Mouse (Mus musculus) c-Kit-positive CD71-positive TER-119-negative erythroid progenitor cells, embryonic 14.5 days (primary cell): ENCODE data around the gene Hist1h2bp.
"Not testable (repeated sequence)": the region's sequence is repeated elsewhere in the genome, so short reads cannot be mapped to it uniquely, and the experiment has no call there.

ENCODE experiments used
- DNase-seq: peaks from one replicate; pipeline ENCODE4 v3.0.0-alpha.2; 2013; ENCODE audit warnings: low read depth

Hist1h2bp gene

GRCm38 (mm10) chr13:21783734-21784161, 3.5 kb upstream of the Hist1h2bp start:
- peak; percentile 61 for DNase-seq

DNA sequence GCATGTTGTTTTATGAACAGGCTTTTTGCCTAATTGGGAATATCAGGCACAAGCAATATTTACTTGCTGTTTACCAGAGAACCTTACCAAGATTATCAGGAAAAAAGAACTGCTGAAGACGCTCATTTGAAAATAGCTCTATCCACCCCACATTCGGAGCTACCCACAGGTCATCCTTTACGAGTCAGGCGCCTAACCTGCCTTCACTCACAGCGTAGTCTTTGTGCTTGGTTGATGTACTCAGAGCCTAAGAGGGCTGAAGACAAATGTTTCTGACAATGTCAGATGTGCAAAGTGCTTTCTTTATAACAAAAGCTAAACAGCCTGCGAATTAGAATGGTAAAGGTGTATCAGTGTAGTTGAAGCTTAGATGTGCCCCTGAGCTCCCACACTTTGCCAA, 3.0 kb upstream of the Hist1h2bp start:
- no peak for DNase-seq

GRCm38 (mm10) chr13:21786189-21786898, 917 bp upstream of the Hist1h2bp start:
- DNase-seq = peak; percentile 56

- DNase-seq = no peak
Observed at GRCm38 (mm10) chr13:21787760-21788593, 716 bp downstream of the Hist1h2bp start.

DNA sequence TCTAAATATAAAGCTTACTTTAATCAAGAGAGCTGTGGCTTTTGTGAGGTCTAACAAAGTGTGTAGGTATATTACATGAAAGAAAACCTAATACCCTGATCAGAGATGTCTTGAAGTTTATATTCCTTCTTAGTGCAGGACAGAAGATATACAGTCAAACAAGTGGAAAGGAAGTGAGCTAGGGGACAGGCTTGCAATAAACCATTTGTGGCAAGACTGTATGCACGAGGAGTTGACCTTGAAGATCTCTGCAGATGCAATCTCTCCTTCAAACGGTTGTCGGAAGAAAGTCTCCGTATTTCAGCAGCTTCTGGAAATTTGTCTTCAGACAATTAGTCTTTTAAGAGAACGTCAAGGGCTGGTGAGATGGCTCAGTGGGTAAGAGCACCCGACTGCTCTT, 2.7 kb downstream of the Hist1h2bp start:
- DNase-seq = no peak

DNA sequence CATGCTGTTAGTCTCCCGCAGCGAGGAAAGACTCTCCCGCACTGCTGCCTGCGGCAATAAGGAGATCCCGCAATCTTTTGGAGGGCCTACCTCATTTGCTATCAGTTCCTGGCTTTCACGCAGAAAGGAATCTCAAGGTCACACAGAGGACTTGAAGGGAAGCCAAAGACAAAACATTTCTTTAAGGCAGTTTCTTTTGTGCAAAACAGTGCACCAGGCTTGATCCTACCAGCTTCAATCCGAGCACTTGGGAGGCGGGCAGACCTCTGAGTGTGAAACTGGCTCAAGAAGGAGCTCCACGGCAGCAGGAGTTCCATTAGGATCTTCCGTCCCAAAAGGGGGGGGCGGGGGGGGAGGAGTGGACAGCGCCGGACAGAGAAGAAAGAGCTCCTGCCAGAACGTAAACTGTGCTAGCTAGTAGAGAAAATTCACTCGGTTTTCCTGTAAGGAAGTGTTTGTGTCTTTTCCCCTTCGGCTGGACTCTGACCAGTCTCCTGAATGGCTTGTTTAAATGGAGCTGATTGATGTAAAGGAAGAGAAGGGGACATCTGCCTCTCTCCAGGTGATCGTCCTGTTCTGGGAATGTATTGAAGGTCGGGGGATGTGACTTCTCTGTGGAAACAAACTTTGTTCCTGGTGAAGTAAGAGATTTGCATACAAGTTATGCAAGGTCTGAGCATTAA, 3.5 kb downstream of the Hist1h2bp start:
- no peak for DNase-seq

- DNase-seq = no peak
Observed at GRCm38 (mm10) chr13:21795584-21795983, 8.3 kb downstream of the Hist1h2bp start.

DNA sequence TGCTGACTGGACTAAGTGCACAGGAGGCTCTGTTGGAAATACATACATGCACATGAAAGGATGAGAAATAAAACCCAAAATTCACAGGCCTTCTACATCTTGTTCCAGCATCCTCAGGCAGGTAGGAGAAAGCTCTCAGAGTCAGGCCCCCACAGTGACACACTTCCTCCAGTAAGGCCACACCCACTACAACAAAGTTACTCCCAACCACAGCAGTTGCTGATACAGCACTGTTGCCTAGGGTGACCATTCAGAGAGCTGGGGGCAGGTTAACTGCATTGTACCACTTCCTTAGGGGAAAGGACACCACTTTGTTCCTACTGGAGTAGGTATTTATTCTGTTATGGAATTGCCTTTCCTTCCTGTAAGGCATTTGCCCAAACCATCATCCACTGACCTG, 9.9 kb downstream of the Hist1h2bp start:
- not testable (repeated sequence) for DNase-seq

DNA sequence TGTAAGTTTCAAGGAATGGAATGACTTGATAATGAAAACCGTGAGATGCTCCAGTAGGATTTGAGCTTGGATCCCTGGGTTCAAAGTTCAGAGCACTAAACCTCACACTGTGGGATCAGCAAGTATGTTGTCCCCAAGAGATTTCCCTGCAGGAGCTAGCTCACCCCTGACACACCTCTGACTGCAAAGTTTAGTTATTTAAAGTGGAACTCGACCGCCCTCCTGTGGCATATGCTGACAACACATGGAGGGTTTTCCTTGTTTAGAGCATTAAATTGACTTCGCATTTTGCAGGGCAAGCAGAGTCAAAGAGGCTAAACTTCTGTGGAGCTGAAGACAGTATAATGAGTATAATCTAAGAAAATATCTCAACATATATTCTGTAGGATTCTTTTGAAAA, 15.8 kb downstream of the Hist1h2bp start:
- not testable (repeated sequence) for DNase-seq

DNA sequence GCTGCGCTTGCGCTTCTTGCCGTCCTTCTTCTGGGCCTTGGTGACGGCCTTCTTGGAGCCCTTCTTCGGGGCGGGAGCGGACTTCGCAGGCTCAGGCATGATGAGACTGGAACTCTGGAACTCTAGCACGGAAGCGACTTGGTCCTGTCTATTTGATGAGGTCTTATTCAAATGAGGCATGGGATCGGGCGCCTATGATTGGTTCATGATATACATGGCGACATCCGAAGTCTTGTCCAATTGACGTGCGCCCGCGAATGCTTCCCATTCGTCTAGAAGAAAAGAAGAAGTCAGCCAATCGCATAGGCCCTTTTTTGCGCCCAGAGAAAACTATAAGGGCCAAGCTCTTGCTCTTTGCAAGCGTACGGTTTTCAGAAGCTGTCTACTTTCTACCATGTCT, 22.8 kb downstream of the Hist1h2bp start, which contains the start of the genes Hist1h2bq and Hist1h2ao:
Gene Hist1h2bq (minus strand): TSS at position 125 of the 400 bp plus-strand sequence.
Gene Hist1h2ao (plus strand): TSS at position 393 of the 400 bp plus-strand sequence.
- DNase-seq = not testable (repeated sequence)

GRCm38 (mm10) chr13:21811074-21811473, 23.8 kb downstream of the Hist1h2bp start:
- DNase-seq = not testable (repeated sequence)

- not testable (repeated sequence) for DNase-seq
Observed at GRCm38 (mm10) chr13:21811539-21811938, 24.3 kb downstream of the Hist1h2bp start, which contains the start of gene Hist1h4m. Gene Hist1h4m, plus strand, starts transcription at chr13:21811746.

DNA sequence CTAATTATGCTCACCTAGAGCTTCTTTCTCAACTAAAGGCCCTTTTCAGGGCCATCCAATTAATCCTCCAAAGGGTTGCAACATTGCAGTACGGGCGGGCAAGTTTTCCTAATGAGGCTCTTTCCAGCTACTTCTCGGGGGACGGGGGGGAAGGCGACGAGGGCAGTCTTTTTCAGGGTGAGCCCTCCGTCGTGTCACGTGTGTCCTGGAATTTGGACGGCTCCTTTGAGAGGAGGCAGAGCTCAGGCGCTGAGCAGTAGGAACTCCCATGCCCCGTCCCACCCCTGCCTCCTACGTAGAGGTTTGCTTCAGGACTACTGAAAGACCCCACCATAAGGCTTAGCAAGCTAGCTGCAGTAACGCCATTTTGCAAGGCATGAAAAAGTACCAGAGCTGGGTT, 24.8 kb downstream of the Hist1h2bp start:
- DNase-seq = not testable (repeated sequence)

GRCm38 (mm10) chr13:21820082-21820890, 33.0 kb downstream of the Hist1h2bp start:
- not testable (repeated sequence) for DNase-seq

DNA sequence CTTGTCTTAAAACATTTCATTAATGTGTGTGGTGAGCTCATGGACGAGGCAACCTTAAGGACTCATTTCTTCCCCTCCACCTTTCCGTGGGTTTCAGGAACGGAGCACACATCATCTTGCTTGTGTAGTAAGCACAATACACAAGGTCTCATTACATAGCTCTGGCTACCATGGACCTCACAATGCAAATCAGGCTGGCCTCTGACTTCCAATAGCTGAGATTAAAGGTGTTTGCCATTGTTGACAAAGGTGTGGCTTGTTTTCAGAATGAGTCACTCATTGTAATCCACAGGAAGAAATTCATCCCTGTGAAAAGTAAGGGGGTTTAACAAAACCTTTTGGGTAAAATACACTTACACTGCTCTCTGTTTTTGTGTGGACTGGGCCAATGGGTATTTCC, 41.2 kb downstream of the Hist1h2bp start:
- no peak for DNase-seq

GRCm38 (mm10) chr13:21830344-21830743, 43.1 kb downstream of the Hist1h2bp start:
- no peak for DNase-seq

DNA sequence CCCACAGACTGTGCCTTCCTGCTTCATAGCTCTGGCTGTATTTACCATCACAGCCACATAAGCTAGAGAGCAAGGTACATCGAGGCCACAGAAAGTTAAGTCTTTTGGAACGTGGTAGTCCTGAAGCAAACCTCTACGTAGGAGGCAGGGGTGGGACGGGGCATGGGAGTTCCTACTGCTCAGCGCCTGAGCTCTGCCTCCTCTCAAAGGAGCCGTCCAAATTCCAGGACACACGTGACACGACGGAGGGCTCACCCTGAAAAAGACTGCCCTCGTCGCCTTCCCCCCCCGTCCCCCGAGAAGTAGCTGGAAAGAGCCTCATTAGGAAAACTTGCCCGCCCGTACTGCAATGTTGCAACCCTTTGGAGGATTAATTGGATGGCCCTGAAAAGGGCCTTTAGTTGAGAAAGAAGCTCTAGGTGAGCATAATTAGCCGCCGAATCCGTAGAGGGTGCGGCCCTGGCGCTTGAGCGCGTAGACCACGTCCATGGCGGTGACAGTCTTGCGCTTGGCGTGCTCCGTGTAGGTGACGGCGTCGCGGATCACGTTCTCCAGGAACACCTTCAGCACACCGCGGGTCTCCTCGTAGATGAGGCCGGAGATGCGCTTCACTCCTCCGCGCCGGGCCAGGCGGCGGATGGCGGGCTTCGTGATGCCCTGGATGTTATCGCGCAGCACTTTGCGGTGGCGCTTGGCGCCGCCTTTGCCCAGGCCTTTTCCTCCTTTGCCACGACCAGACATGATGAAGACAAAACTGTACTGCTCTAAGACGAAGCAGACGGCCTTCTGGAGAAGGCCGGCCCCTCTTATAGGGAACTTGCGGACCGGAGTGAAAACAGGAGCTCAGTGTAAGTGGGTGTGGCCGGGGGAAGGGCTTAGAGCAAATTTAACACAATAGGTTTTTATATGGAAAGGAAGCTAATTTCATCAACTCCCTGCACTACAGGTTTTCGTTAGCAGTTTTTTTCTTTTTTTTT, 44.4 kb downstream of the Hist1h2bp start, which contains the start of gene Hist1h4n:
Gene Hist1h4n (minus strand): TSS at position 779 of the 977 bp plus-strand sequence.
- not testable (repeated sequence) for DNase-seq

- not testable (repeated sequence) for DNase-seq
Observed at GRCm38 (mm10) chr13:21833461-21833860, 46.2 kb downstream of the Hist1h2bp start, which contains the start of the genes Hist1h2ap and Hist1h2br. Gene Hist1h2ap, minus strand, starts transcription at chr13:21833507. Gene Hist1h2br, plus strand, starts transcription at chr13:21833743.
